Mouse (Mus musculus) left cerebral cortex, postnatal 14 days (tissue): ENCODE measurements around the gene Cd36. TPM values are rescaled to one million over a fixed set of nuclear protein-coding genes. Genes with fewer than 3 reads are reported as not detected.

ENCODE experiments used
- DNase-seq, 2 experiments: peaks; one replicate each; pipeline ENCODE4 v3.0.0; 2021 to 2022; ENCODE audit warnings: low spot score in 2 of 2, mixed read lengths in 1 of 2
- intact Hi-C: fragments of 180-260 bp; cut with DNase I; formaldehyde crosslinking; loops from one replicate; pipeline ENCODE4 v1.15.1; 2025
- total RNA-seq, 2 experiments: library from RNA; stranded (reverse); gene quantifications; 2 replicates each; pipeline ENCODE4 v1.2.3; 2021

Gene Cd36
- total RNA-seq, 2 experiments from 2014 or later = 2.8 to 3.6 TPM

- intact Hi-C loops = no loop called here
- DNase-seq = no peak
Measured at GRCm38 (mm10) chr5:17820239-17820999, 68.2 kb downstream of the Cd36 start.

DNA sequence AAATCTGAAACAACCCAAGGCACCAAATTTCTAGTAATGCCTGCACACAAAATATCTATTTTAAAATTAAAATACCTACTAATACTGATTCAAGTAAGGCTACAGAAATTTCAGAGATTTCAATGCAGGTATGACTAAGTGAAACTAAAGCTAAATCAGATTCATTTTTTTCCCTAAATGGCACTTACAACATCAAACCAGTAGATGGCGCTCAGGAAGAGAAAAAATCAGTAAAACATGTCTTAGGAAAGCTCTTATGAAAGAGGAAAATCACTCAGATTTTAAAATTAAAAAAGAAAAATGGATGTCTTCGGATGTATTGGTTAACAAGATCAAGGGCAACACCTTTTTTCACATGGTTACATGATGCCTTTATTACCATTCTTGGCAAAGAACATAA, 72.4 kb downstream of the Cd36 start:
- DNase-seq = peak; percentile 50
- intact Hi-C loops = loop anchor here (2.0 to 5.0 kb wide), 2 partner anchors 227 to 631 kb away; no protein-coding TSS in a partner anchor

DNA sequence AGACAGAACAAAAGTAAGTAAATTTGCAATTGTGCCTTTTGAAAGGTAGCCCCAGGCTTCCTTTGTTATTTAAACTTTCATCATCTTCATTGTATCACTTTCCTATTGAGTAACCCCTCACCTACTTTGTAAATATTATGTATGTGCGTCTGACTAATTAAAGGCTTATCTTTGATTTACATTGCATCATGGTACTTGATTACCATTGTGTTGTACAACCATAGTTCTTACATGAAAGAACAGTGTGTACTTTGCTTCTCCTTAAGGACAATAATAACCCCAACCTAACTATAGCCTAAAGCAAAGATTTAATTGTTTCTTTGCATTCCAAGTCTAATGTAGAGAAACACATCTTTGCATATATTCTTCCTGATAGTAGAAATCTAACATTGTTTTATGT, 78.3 kb downstream of the Cd36 start:
- DNase-seq = no peak
- intact Hi-C loops = no loop called here

DNA sequence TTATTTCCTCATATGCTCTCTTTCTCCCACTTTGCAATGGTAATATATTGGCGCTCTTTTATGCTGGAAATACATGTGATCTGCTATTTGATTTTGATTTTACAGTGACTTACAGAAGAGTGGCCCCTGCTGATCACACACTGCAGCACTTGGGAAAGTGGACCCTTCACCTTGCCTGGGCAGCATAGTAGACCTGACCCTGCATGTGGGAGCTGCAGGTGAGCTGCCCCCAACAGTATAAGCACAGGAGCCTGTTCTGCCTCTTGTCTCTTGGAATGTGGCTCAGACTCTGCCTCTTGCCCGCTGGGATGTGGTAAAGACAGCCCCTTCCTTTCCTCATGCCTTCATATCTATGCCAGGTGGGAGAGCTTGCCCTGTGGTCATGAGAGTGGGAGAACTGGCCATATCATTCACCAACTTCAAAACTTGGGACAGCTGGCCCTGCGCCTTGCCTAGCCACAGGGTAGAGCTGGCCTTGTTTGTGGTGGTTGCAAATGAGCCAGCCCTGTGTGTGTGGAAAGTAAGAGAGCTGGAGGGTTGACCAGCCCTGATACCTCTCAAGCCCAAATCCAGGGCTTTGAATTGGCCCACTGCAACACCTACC, 81.7 kb downstream of the Cd36 start:
- intact Hi-C loops = no loop called here
- no peak for DNase-seq

DNA sequence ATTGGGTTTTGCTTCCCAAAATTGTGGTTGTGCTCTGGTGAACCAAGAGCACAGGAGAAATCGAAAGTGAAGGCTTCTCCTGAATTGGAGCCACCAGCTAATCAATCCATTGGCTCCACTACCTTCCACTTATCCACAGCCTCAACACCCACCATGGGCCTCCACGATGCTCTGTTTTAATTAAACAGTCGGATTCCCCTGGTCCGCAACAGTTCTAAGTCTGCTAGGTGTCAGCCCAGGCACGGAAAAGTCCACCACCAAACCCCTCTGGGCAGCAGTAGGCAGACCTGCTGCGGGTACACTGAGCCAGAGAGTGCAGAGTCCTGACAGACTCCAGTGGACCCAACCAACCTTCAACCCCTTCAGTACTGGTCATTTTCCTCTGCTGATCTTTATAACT, 112.0 kb downstream of the Cd36 start:
- DNase-seq = peak in 1 of 2 experiments; percentile 24
- intact Hi-C loops = no loop called here

DNA sequence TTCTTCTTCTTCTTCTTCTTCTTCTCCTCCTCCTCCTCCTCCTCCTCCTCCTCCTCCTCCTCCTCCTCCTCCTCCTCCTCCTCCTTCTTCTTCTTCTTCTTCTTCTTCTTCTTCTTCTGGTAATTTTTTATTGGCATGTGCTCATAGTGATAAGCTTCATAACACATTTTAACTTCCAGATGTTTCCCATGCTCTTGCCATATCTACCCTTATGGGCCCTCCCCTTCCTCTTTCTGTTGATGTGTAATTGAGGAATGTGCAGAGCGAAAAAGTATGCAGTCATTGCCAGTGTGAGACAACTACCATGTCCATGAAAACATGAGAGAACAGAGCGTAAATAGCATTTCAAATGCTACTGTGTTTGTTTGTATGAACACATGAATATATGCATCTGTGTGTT, 118.3 kb downstream of the Cd36 start:
- no peak for DNase-seq
- intact Hi-C loops = no loop called here

DNA sequence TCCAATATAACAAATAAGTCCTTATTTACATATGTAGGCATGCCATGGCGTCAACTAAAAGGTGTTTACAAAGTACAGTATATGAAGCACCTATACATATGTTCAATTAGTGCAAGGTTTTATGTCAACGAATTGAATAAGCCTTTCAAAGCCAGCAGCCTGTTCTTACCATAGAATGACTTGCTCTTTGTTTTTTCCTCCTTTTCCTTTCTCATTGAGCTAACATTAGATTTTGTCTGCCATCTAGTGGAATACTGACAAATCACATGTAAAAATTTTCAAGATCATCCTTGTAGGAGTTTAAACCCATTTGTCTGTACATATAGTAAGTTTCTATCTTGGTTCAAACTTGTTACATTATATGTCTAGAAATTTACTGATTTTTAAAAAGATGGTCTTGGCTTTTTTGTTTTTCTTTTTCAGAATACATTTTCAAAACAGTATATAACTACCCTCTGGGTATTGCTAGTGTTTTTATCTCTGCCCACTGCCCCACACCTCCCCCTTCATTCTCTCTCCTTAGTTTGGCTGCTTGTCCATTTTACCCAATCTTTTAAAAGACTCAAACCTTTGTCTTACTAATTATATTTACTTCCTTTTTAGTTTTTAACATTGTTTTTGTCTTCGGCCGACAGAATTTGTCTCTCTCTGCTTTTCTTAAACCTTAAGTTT, 122.5 kb downstream of the Cd36 start:
- peak; percentile 19 to 69 for DNase-seq
- intact Hi-C loops = loop anchor here (10.0 kb wide), 1 partner anchor 191 kb away; the partner anchor contains the start of gene Sema3c

GRCm38 (mm10) chr5:17753471-17754005, 135.1 kb downstream of the Cd36 start:
- no peak for DNase-seq
- intact Hi-C loops = no loop called here

- intact Hi-C loops = no loop called here
- no peak for DNase-seq
Measured at GRCm38 (mm10) chr5:17748293-17748692, 140.3 kb downstream of the Cd36 start.

DNA sequence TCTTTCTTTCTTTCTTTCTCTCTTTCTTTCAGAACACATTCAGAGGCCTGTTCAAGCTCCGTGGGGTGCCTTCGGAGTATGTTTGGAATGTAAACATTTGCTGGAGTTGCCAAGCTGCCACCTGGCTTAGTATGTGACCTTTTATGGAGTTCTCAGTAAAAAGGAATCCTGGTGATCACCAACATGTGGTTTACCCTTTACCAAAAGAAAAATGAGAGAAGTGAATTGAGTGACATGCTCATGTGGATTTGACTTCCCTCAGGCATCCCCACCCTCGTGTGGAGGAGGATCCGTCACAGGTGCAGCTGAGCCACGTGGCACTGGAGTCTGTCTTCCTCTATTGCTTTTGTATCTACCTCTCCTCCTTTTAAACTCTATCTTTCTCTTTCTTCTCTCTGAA, 141.5 kb downstream of the Cd36 start:
- DNase-seq = no peak
- intact Hi-C loops = no loop called here

- intact Hi-C loops = no loop called here
- no peak for DNase-seq
Measured at GRCm38 (mm10) chr5:17746520-17746919, 142.1 kb downstream of the Cd36 start.

DNA sequence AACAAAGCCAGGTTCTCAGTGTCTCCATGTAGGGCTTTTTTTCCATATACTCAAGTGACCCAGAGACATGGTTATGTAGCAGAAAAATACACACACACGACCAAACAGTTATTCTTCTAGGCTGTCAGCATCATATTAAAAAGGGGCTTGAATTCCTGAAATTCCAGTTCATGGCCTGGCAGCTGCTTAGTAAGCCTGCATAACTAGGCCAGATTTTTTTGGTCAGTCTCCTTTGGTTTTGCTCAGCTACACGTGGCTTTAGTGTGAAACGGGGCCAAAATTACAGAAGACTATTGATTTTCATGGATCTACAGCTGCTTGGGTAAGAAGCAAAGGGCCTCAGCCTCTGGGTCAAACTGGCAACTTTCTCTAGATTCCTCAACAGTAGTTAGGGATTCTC, 148.8 kb downstream of the Cd36 start:
- intact Hi-C loops = no loop called here

More for the DNA sequence above, 148.8 kb downstream of the Cd36 start:
- DNase-seq = no peak

Other genes starting within 250 kb of the Cd36 start
- gene Gnat3, start 73.7 kb upstream of the Cd36 start, total RNA-seq = not detected